Mouse (Mus musculus): ENCODE data around the gene Rnaset2b. TPM values are rescaled to one million over a fixed set of nuclear protein-coding genes. Genes with fewer than 3 reads are reported as not detected.
A peak's percentile ranks its signal among the peaks of the same experiment; 100 is the strongest.
"Not testable (repeated sequence)": the region's sequence is repeated elsewhere in the genome, so short reads cannot be mapped to it uniquely, and the experiment has no call there.

The Rnaset2b gene
- polyA plus RNA-seq, 1 experiment from 2014 or later, result 85.4 TPM

- 78% methylated on average over 4 of the region's 6 CpGs for WGBS
- H3K4me2 ChIP-seq (replicated peaks); H3K27me3 ChIP-seq; H3K4me3 ChIP-seq; ATAC-seq (replicated peaks); H3K27ac ChIP-seq (replicated peaks); H3K9me3 ChIP-seq; H3K4me1 ChIP-seq; H3K36me3 ChIP-seq; H3K9ac ChIP-seq (replicated peaks): not testable (repeated sequence)
These were observed 8.1 kb upstream of the Rnaset2b start for GRCm38 (mm10) chr17:6962339-6962738.

GRCm38 (mm10) chr17:6962936-6963335, 7.5 kb upstream of the Rnaset2b start:
- WGBS, result 82% methylated on average over 4 of the region's 4 CpGs
- H3K36me3 ChIP-seq; H3K9ac ChIP-seq (replicated peaks); H3K27ac ChIP-seq (replicated peaks); H3K4me3 ChIP-seq; ATAC-seq (replicated peaks); H3K9me3 ChIP-seq; H3K4me2 ChIP-seq (replicated peaks); H3K4me1 ChIP-seq; H3K27me3 ChIP-seq: not testable (repeated sequence)

- ATAC-seq (replicated peaks); H3K27me3 ChIP-seq; H3K4me2 ChIP-seq (replicated peaks); H3K4me1 ChIP-seq; H3K27ac ChIP-seq (replicated peaks); H3K9me3 ChIP-seq; H3K36me3 ChIP-seq; H3K4me3 ChIP-seq; H3K9ac ChIP-seq (replicated peaks): not testable (repeated sequence)
- 10% methylated on average over 6 of the region's 6 CpGs for WGBS
These were observed 5.1 kb upstream of the Rnaset2b start for GRCm38 (mm10) chr17:6965364-6965763.

- not testable (repeated sequence) for H3K4me3 ChIP-seq; H3K9ac ChIP-seq (replicated peaks); H3K9me3 ChIP-seq; H3K36me3 ChIP-seq; H3K27me3 ChIP-seq; H3K4me1 ChIP-seq; H3K27ac ChIP-seq (replicated peaks); H3K4me2 ChIP-seq (replicated peaks); ATAC-seq (replicated peaks)
- 83% methylated on average over 1 of the region's 1 CpGs for WGBS
These were observed 2.8 kb upstream of the Rnaset2b start for GRCm38 (mm10) chr17:6967673-6968072.

GRCm38 (mm10) chr17:6971238-6971637, 804 bp downstream of the Rnaset2b start:
- not testable (repeated sequence) for ATAC-seq (replicated peaks)

GRCm38 (mm10) chr17:6972836-6973396, 2.5 kb downstream of the Rnaset2b start:
- not testable (repeated sequence) for H3K9ac ChIP-seq (replicated peaks); H3K27me3 ChIP-seq; H3K27ac ChIP-seq (replicated peaks); H3K4me2 ChIP-seq (replicated peaks); H3K4me1 ChIP-seq; H3K9me3 ChIP-seq; ATAC-seq (replicated peaks); H3K4me3 ChIP-seq; H3K36me3 ChIP-seq
- 46% methylated on average over 4 of the region's 4 CpGs for WGBS

More at GRCm38 (mm10) chr17:6971238-6971637, 804 bp downstream of the Rnaset2b start:
- H3K9ac ChIP-seq (replicated peaks); H3K9me3 ChIP-seq; H3K27ac ChIP-seq (replicated peaks); H3K27me3 ChIP-seq; H3K36me3 ChIP-seq; H3K4me1 ChIP-seq; H3K4me3 ChIP-seq; H3K4me2 ChIP-seq (replicated peaks): not testable (repeated sequence)
- 82% methylated on average over 8 of the region's 8 CpGs for WGBS

GRCm38 (mm10) chr17:6974985-6975384, 4.6 kb downstream of the Rnaset2b start:
- H3K36me3 ChIP-seq; H3K9ac ChIP-seq (replicated peaks); H3K9me3 ChIP-seq; H3K4me2 ChIP-seq (replicated peaks); H3K4me1 ChIP-seq; H3K27ac ChIP-seq (replicated peaks); H3K27me3 ChIP-seq; H3K4me3 ChIP-seq; ATAC-seq (replicated peaks): not testable (repeated sequence)
- 67% methylated on average over 3 of the region's 3 CpGs for WGBS

GRCm38 (mm10) chr17:6978287-6979248, 8.1 kb downstream of the Rnaset2b start, which contains the start of gene Gm49721:
Gene Gm49721 (plus strand): TSS chr17:6978904.
- H3K4me1 ChIP-seq; H3K9me3 ChIP-seq; H3K36me3 ChIP-seq; H3K27me3 ChIP-seq; H3K27ac ChIP-seq (replicated peaks): not testable (repeated sequence)
- Histone ChIP-seq H3K9ac (replicated peaks) (peak within 1 kb of the TSS; percentile 62), H3K4me2 (replicated peaks) (peak within 1 kb of the TSS; percentile 63), H3K4me3 (peak within 1 kb of the TSS; percentile 52)
- under 1% methylated on average over 60 of the region's 68 CpGs for WGBS
- ATAC-seq (replicated peaks), result peak; percentile 96

GRCm38 (mm10) chr17:6979380-6979779, 8.9 kb downstream of the Rnaset2b start:
- H3K27ac ChIP-seq (replicated peaks); H3K4me1 ChIP-seq; H3K36me3 ChIP-seq; H3K27me3 ChIP-seq; H3K9me3 ChIP-seq; ATAC-seq (replicated peaks): not testable (repeated sequence)
- WGBS, result 18% methylated on average over 5 of the region's 5 CpGs
- peak overlapping the region; percentile 62; the same call in 1 of the 2 replicates for H3K9ac ChIP-seq (replicated peaks)
- peak overlapping the region; percentile 63 for H3K4me2 ChIP-seq (replicated peaks)
- peak overlapping the region; percentile 52 for H3K4me3 ChIP-seq

GRCm38 (mm10) chr17:6980144-6980543, 9.7 kb downstream of the Rnaset2b start:
- not testable (repeated sequence) for H3K4me3 ChIP-seq; H3K36me3 ChIP-seq; H3K9ac ChIP-seq (replicated peaks); H3K4me2 ChIP-seq (replicated peaks); H3K9me3 ChIP-seq; H3K27me3 ChIP-seq; H3K4me1 ChIP-seq; H3K27ac ChIP-seq (replicated peaks); ATAC-seq (replicated peaks)
- WGBS, result 93% methylated on average over 5 of the region's 8 CpGs

- 94% methylated on average over 1 of the region's 1 CpGs for WGBS
- not testable (repeated sequence) for H3K4me3 ChIP-seq; H3K27me3 ChIP-seq; H3K9me3 ChIP-seq; H3K27ac ChIP-seq (replicated peaks); H3K4me2 ChIP-seq (replicated peaks); H3K9ac ChIP-seq (replicated peaks); ATAC-seq (replicated peaks); H3K36me3 ChIP-seq; H3K4me1 ChIP-seq
These were observed 15.7 kb downstream of the Rnaset2b start for GRCm38 (mm10) chr17:6986118-6986517.

- H3K36me3 ChIP-seq; ATAC-seq (replicated peaks); H3K4me3 ChIP-seq; H3K27me3 ChIP-seq; H3K4me1 ChIP-seq; H3K9me3 ChIP-seq; H3K4me2 ChIP-seq (replicated peaks); H3K27ac ChIP-seq (replicated peaks); H3K9ac ChIP-seq (replicated peaks): not testable (repeated sequence)
- no CpG with 5 or more reads among the region's 6 CpGs for WGBS
These were observed 25.1 kb downstream of the Rnaset2b start for GRCm38 (mm10) chr17:6995504-6995903.
